Mouse (Mus musculus): ENCODE data around the gene Grm2. TPM values are rescaled to one million over a fixed set of nuclear protein-coding genes. Genes with fewer than 3 reads are reported as not detected.

Grm2 gene
- not detected in 2 replicates for polyA plus RNA-seq (2012; rRNA removed)

GRCm38 (mm10) chr9:106655884-106656720 is at the start of gene Grm2:
Grm2 (minus strand) TSS chr9:106656082.

GRCm38 (mm10) chr9:106685249-106686101 is 29.6 kb upstream of the Grm2 start, which contains the start of gene Tex264:
Tex264 (minus strand) TSS chr9:106685927.

GRCm38 (mm10) chr9:106626282-106626681 is 29.6 kb downstream of the Grm2 start, which contains the start of gene Iqcf6:
Iqcf6 (plus strand) TSS chr9:106626582.

Other genes with a start within 250 kb of the Grm2 start
- gene Rpl29, start 226.6 kb downstream of the Grm2 start, polyA plus RNA-seq (2012; rRNA removed): 172 and 188 TPM in 2 replicates
- 12.3 and 15.9 TPM in 2 replicates for gene Acy1, start 217.8 kb downstream of the Grm2 start, polyA plus RNA-seq (2012; rRNA removed)
- 59.6 and 68.4 TPM in 2 replicates for gene Abhd14b, start 208.6 kb downstream of the Grm2 start, polyA plus RNA-seq (2012; rRNA removed)
- 11.9 and 16.1 TPM in 2 replicates for gene Abhd14a, start 208.4 kb downstream of the Grm2 start, polyA plus RNA-seq (2012; rRNA removed)
- 37.0 and 40.1 TPM in 2 replicates for gene Pcbp4, start 202.8 kb downstream of the Grm2 start, polyA plus RNA-seq (2012; rRNA removed)
- 0.19 and 0.33 TPM in 2 replicates for gene Gpr62, start 190.1 kb downstream of the Grm2 start, polyA plus RNA-seq (2012; rRNA removed)
- 14.1 and 17.0 TPM in 2 replicates for gene Rrp9, start 180.1 kb downstream of the Grm2 start, polyA plus RNA-seq (2012; rRNA removed)
- 19.1 and 26.3 TPM in 2 replicates for gene Parp3, start 179.1 kb downstream of the Grm2 start, polyA plus RNA-seq (2012; rRNA removed)
- not detected in 2 replicates for gene Iqcf1, start 156.1 kb downstream of the Grm2 start, polyA plus RNA-seq (2012; rRNA removed)
- gene Iqcf5, start 141.5 kb downstream of the Grm2 start, polyA plus RNA-seq (2012; rRNA removed): not detected in 2 replicates
- gene Iqcf3, start 94.5 kb downstream of the Grm2 start, polyA plus RNA-seq (2012; rRNA removed): not detected in 2 replicates
- gene Iqcf4, start 85.1 kb downstream of the Grm2 start, polyA plus RNA-seq (2012; rRNA removed): not detected in 2 replicates
- not detected in 2 replicates for gene Iqcf6, start 29.5 kb downstream of the Grm2 start, polyA plus RNA-seq (2012; rRNA removed)
- 61.4 and 82.8 TPM in 2 replicates for gene Tex264, start 29.8 kb upstream of the Grm2 start, polyA plus RNA-seq (2012; rRNA removed)
- 17.3 and 17.6 TPM in 2 replicates for gene Rad54l2, start 133.1 kb upstream of the Grm2 start, polyA plus RNA-seq (2012; rRNA removed)
- 2.1 and 3.2 TPM in 2 replicates for gene Dcaf1, start 165.8 kb upstream of the Grm2 start, polyA plus RNA-seq (2012; rRNA removed)
- gene Rbm15b, start 231.3 kb upstream of the Grm2 start, polyA plus RNA-seq (2012; rRNA removed): 5.0 and 7.1 TPM in 2 replicates
- gene Manf, start 235.9 kb upstream of the Grm2 start, polyA plus RNA-seq (2012; rRNA removed): 7.0 and 11.1 TPM in 2 replicates

Data from stomach, adult 2 months (tissue).